Mouse (Mus musculus) midbrain, embryonic 14.5 days (tissue): Measurements from ENCODE around the gene 6430571L13Rik. TPM values are rescaled to one million over a fixed set of nuclear protein-coding genes. Genes with fewer than 3 reads are reported as not detected.

ENCODE experiments used
- ATAC-seq: fragments of 200-750 bp; cut with Nextera tagmentation; 2 replicates; pipeline ENCODE4 v1.8.0; 2017; ENCODE audit warnings: moderate number of reproducible peaks, moderate library complexity; ENCODE audit not compliant: low FRiP score, low TSS enrichment
- DNase-seq: peaks from one replicate; pipeline ENCODE4 v3.0.0-alpha.2; 2015
- H3K27ac ChIP-seq: fragments of 300-500 bp; sonication (generic); replicated peaks from 2 replicates; pipeline ENCODE4 v1.5.1; 2014; ENCODE audit warnings: mild to moderate bottlenecking, low read depth, low read length, moderate library complexity
- H3K27me3 ChIP-seq: fragments of 300-500 bp; sonication (generic); 2 replicates; pipeline ENCODE4 v1.6.1; 2014; ENCODE audit warnings: low read length, control low read depth, mixed read lengths; ENCODE audit not compliant: control insufficient read depth, insufficient read depth
- H3K36me3 ChIP-seq: fragments of 300-500 bp; sonication (generic); 2 replicates; pipeline ENCODE4 v1.6.1; 2014; ENCODE audit warnings: low read length, control low read depth; ENCODE audit not compliant: control insufficient read depth, insufficient read depth
- H3K4me1 ChIP-seq: fragments of 300-500 bp; sonication (generic); 2 replicates; pipeline ENCODE4 v1.6.1; 2014; ENCODE audit warnings: mild to moderate bottlenecking, antibody characterized with exemption, low read length, control low read depth; ENCODE audit not compliant: control insufficient read depth, insufficient read depth
- H3K4me2 ChIP-seq: fragments of 300-500 bp; sonication (generic); 2 replicates; pipeline ENCODE4 v1.6.1; 2014; ENCODE audit warnings: mild to moderate bottlenecking, low read length, moderate library complexity
- H3K4me3 ChIP-seq: fragments of 300-500 bp; sonication (generic); replicated peaks from 2 replicates; pipeline ENCODE4 v1.5.1; 2014; ENCODE audit warnings: low read depth, low read length
- H3K9ac ChIP-seq: fragments of 300-500 bp; sonication (generic); replicated peaks from 2 replicates; pipeline ENCODE4 v1.6.1; 2014; ENCODE audit warnings: mild to moderate bottlenecking, low read length, moderate library complexity
- H3K9me3 ChIP-seq: fragments of 300-500 bp; sonication (generic); 2 replicates; pipeline ENCODE4 v1.6.1; 2016; ENCODE audit warnings: low read length, control low read depth, mixed read lengths; ENCODE audit not compliant: control insufficient read depth
- WGBS: fragments of 180-500 bp; shearing (Covaris S2); extraction: QIAGEN DNeasy Blood & Tissue Kit; methylation state at CpG from one replicate; pipeline ENCODE4 v1.1.7; 2014; 5-methylcytosine and 5-hydroxymethylcytosine counted together
- polyA plus RNA-seq: library from polyadenylated mRNA; unstranded; fragments of >200 nt; fragmentation: Nextera tagmentation; extraction: Ambion mirVana; gene quantifications from 2 replicates; pipeline ENCODE4 v1.2.1, GENCODE M21; 2014

Gene 6430571L13Rik
- polyA plus RNA-seq, 1 experiment from 2014 or later = 4.1 TPM

GRCm38 (mm10) chr9:107309600-107309999 lies 30.8 kb upstream of the 6430571L13Rik start:
- ATAC-seq = no peak
- 77% methylated on average over 5 of the region's 5 CpGs for WGBS
- no peak overlapping the region for H3K4me3 ChIP-seq

GRCm38 (mm10) chr9:107312811-107313584 lies 27.4 kb upstream of the 6430571L13Rik start:
- DNase-seq = no peak

More at GRCm38 (mm10) chr9:107309600-107309999, 30.8 kb upstream of the 6430571L13Rik start:
- no peak for DNase-seq
- Histone ChIP-seq H3K9me3 (no peaks in the 10 kb centered on the region), H3K36me3 (no peaks in the 10 kb centered on the region), H3K27ac (no peak overlapping the region), H3K9ac (no peak overlapping the region), H3K4me2 (no peak overlapping the region), H3K27me3 (no peaks in the 10 kb centered on the region), H3K4me1 (no peaks in the 10 kb centered on the region)

GRCm38 (mm10) chr9:107313926-107314325 lies 26.5 kb upstream of the 6430571L13Rik start:
- Histone ChIP-seq H3K27ac (no peak overlapping the region), H3K4me3 (no peak overlapping the region), H3K27me3 (no peaks in the 10 kb centered on the region), H3K9me3 (no peaks in the 10 kb centered on the region), H3K9ac (no peak overlapping the region), H3K36me3 (no peaks in the 10 kb centered on the region), H3K4me2 (no peak overlapping the region), H3K4me1 (no peaks in the 10 kb centered on the region)
- no peak for ATAC-seq
- DNase-seq = no peak
- WGBS = 86% methylated on average over 3 of the region's 3 CpGs

More at GRCm38 (mm10) chr9:107312811-107313584, 27.4 kb upstream of the 6430571L13Rik start:
- 78% methylated on average over 10 of the region's 10 CpGs for WGBS
- H3K9me3 ChIP-seq = no peaks in the 10 kb centered on the region
- no peak overlapping the region for H3K9ac ChIP-seq
- no peaks in the 10 kb centered on the region for H3K4me1 ChIP-seq
- no peak overlapping the region for H3K4me2 ChIP-seq
- no peak overlapping the region for H3K4me3 ChIP-seq
- no peaks in the 10 kb centered on the region for H3K36me3 ChIP-seq
- ATAC-seq = no peak
- H3K27ac ChIP-seq = no peak overlapping the region
- H3K27me3 ChIP-seq = no peaks in the 10 kb centered on the region

GRCm38 (mm10) chr9:107315791-107316190 lies 24.6 kb upstream of the 6430571L13Rik start:
- Histone ChIP-seq H3K4me3 (no peak overlapping the region), H3K27ac (no peak overlapping the region), H3K27me3 (no peaks in the 10 kb centered on the region), H3K4me1 (no peaks in the 10 kb centered on the region), H3K36me3 (no peaks in the 10 kb centered on the region), H3K9ac (no peak overlapping the region), H3K4me2 (no peak overlapping the region), H3K9me3 (no peaks in the 10 kb centered on the region)
- ATAC-seq = no peak
- no peak for DNase-seq
- WGBS = 82% methylated on average over 2 of the region's 2 CpGs

DNA sequence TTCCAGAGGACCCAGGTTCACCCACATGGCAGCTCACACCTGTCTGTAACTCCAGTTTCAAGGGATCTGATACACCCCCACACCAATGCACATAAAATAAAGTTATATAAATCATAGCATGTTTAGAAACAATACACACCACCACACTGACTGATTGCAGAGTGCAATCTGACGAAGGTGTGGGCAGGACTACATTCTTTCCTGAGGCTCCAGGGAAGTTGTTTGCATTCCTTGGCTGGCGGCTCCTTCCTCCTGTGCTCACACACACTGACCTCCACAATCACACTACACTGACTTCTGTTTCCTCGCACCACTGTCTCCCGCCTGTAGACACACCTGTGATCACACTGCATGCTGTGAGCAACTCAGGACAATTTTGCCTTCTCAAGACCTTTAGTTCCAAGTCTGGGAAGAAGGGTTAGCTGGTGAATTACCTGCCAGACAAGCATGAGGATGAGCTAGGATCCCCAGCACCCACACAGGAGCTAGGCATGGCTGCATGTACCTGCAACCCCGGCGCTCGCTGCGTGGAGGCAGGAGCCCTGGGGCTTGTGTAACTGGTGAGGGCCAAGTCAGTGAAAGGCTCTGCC lies 17.8 kb upstream of the 6430571L13Rik start:
- DNase-seq (no peak), ATAC-seq (no peak)
- H3K27ac ChIP-seq = no peak overlapping the region
- no peak overlapping the region for H3K4me3 ChIP-seq
- H3K9ac ChIP-seq = no peak overlapping the region
- H3K36me3 ChIP-seq = 0 out of 2 replicates have a peak, but pooled peaks cover 2% of the 10 kb centered on the region
- H3K27me3 ChIP-seq = no peaks in the 10 kb centered on the region
- H3K9me3 ChIP-seq = no peaks in the 10 kb centered on the region
- H3K4me1 ChIP-seq = no peaks in the 10 kb centered on the region
- H3K4me2 ChIP-seq = no peak overlapping the region
- WGBS = 88% methylated on average over 8 of the region's 8 CpGs

- Histone ChIP-seq H3K4me2 (no peak overlapping the region), H3K4me3 (no peak overlapping the region), H3K27me3 (no peaks in the 10 kb centered on the region), H3K9ac (no peak overlapping the region), H3K9me3 (no peaks in the 10 kb centered on the region), H3K4me1 (no peaks in the 10 kb centered on the region), H3K36me3 (peaks cover 9% of the 10 kb centered on the region; the same call in 1 of the 2 replicates), H3K27ac (no peak overlapping the region)
- DNase-seq = peak; percentile 23
- WGBS = 75% methylated on average over 6 of the region's 6 CpGs
- no peak for ATAC-seq
Observed at GRCm38 (mm10) chr9:107323558-107323957, 16.8 kb upstream of the 6430571L13Rik start.

DNA sequence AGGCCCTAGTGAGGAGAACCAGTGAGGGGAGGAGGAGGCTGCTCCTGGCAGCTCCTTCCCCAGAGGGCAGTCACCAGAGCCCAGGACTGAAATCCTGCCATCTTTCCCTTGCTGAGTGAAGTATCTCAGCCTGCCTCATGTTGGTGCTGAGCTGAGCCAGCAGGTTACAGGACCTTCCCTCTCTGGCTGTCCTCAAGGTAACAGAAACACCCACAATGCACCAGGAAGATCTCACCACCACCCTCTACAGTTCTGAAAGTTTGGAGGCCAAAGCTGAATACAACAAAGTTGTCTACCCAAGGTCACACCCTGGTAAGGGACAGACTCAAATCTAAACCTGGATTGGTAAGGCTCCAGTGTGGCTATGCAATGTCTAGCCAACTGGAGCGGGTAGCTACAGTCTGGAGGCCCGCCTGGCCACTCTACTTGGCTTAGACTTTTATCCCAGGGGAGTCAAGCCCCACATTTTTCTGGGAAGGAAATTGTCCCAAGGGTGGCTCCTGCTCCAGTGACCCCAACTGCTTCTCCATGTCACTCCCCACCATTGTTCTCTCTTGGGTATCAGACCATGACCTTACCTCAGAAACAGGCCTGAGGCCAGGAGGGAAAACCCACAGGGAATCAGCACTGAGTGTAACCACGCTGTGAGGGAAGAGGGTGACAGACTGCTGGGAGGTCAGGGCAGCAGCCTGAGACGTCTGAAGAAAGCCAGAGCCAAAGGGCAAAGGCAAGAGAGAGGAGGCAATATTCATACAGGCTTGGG lies 15.4 kb upstream of the 6430571L13Rik start:
- H3K4me2 ChIP-seq = no peak overlapping the region
- no peaks in the 10 kb centered on the region for H3K4me1 ChIP-seq
- H3K9ac ChIP-seq = no peak overlapping the region
- no peak overlapping the region for H3K27ac ChIP-seq
- no peaks in the 10 kb centered on the region for H3K27me3 ChIP-seq
- 47% methylated on average over 4 of the region's 4 CpGs for WGBS
- ATAC-seq = no peak
- peaks cover 9% of the 10 kb centered on the region; the same call in 1 of the 2 replicates for H3K36me3 ChIP-seq
- H3K4me3 ChIP-seq = no peak overlapping the region
- H3K9me3 ChIP-seq = no peaks in the 10 kb centered on the region
- DNase-seq = no peak

GRCm38 (mm10) chr9:107325904-107326303 lies 14.5 kb upstream of the 6430571L13Rik start:
- H3K4me2 ChIP-seq = no peak overlapping the region
- H3K9ac ChIP-seq = no peak overlapping the region
- DNase-seq = no peak
- H3K27me3 ChIP-seq = no peaks in the 10 kb centered on the region
- peaks cover 9% of the 10 kb centered on the region; the same call in 1 of the 2 replicates for H3K36me3 ChIP-seq
- H3K27ac ChIP-seq = no peak overlapping the region
- no peaks in the 10 kb centered on the region for H3K4me1 ChIP-seq
- no peak for ATAC-seq
- 92% methylated on average over 7 of the region's 7 CpGs for WGBS
- no peak overlapping the region for H3K4me3 ChIP-seq
- no peaks in the 10 kb centered on the region for H3K9me3 ChIP-seq
